Mouse (Mus musculus): ENCODE data around the gene 6430531B16Rik.

Gene 6430531B16Rik

GRCm38 (mm10) chr7:139978278-139978892, at the start of gene 6430531B16Rik:
Gene 6430531B16Rik (minus strand): TSS chr7:139978755.
- DNase-seq (ENCODE audit: low spot score in 2 of 2): peak; percentile 73 to 85

- peak in 1 of 2 experiments; percentile 8 for DNase-seq (ENCODE audit: low spot score in 2 of 2)
Measured at GRCm38 (mm10) chr7:140011336-140011735, 32.8 kb upstream of the 6430531B16Rik start.

- DNase-seq (ENCODE audit: low spot score in 2 of 2): peak; percentile 13 to 52
Measured at GRCm38 (mm10) chr7:140007781-140008180, 29.2 kb upstream of the 6430531B16Rik start.

- DNase-seq (ENCODE audit: low spot score in 2 of 2): peak; percentile 14 to 55
Measured at GRCm38 (mm10) chr7:140006861-140007611, 28.5 kb upstream of the 6430531B16Rik start.

GRCm38 (mm10) chr7:140004666-140005065, 26.1 kb upstream of the 6430531B16Rik start:
- peak; percentile 12 to 56 for DNase-seq (ENCODE audit: low spot score in 2 of 2)

- peak; percentile 17 to 52 for DNase-seq (ENCODE audit: low spot score in 2 of 2)
Measured at GRCm38 (mm10) chr7:140001086-140001740, 22.7 kb upstream of the 6430531B16Rik start.

GRCm38 (mm10) chr7:139998691-139999350, 20.3 kb upstream of the 6430531B16Rik start:
- DNase-seq (ENCODE audit: low spot score in 2 of 2): peak in 1 of 2 experiments; percentile 38

- DNase-seq (ENCODE audit: low spot score in 2 of 2): no peak
Measured at GRCm38 (mm10) chr7:139994676-139995075, 16.1 kb upstream of the 6430531B16Rik start.

GRCm38 (mm10) chr7:139994202-139994601, 15.6 kb upstream of the 6430531B16Rik start:
- no peak for DNase-seq (ENCODE audit: low spot score in 2 of 2)

GRCm38 (mm10) chr7:139993532-139993931, 15.0 kb upstream of the 6430531B16Rik start:
- DNase-seq (ENCODE audit: low spot score in 2 of 2): no peak

- DNase-seq (ENCODE audit: low spot score in 2 of 2): no peak
Measured at GRCm38 (mm10) chr7:139992406-139992805, 13.9 kb upstream of the 6430531B16Rik start, which contains the start of gene Adam8. Gene Adam8 (minus strand): TSS chr7:139992562.

- no peak for DNase-seq (ENCODE audit: low spot score in 2 of 2)
Measured at GRCm38 (mm10) chr7:139990864-139991394, 12.4 kb upstream of the 6430531B16Rik start.

GRCm38 (mm10) chr7:139988272-139988671, 9.7 kb upstream of the 6430531B16Rik start:
- DNase-seq (ENCODE audit: low spot score in 2 of 2): no peak

GRCm38 (mm10) chr7:139984505-139984904, 6.0 kb upstream of the 6430531B16Rik start:
- no peak for DNase-seq (ENCODE audit: low spot score in 2 of 2)

GRCm38 (mm10) chr7:139982058-139982457, 3.5 kb upstream of the 6430531B16Rik start:
- no peak for DNase-seq (ENCODE audit: low spot score in 2 of 2)

GRCm38 (mm10) chr7:139980778-139981177, 2.2 kb upstream of the 6430531B16Rik start:
- DNase-seq (ENCODE audit: low spot score in 2 of 2): no peak

- DNase-seq (ENCODE audit: low spot score in 2 of 2): no peak
Measured at GRCm38 (mm10) chr7:139979011-139979719, 610 bp upstream of the 6430531B16Rik start.

GRCm38 (mm10) chr7:139975471-139975870, 3.1 kb downstream of the 6430531B16Rik start:
- DNase-seq (ENCODE audit: low spot score in 2 of 2): no peak

GRCm38 (mm10) chr7:139974307-139974706, 4.2 kb downstream of the 6430531B16Rik start:
- DNase-seq (ENCODE audit: low spot score in 2 of 2): no peak

- DNase-seq (ENCODE audit: low spot score in 2 of 2): no peak
Measured at GRCm38 (mm10) chr7:139972923-139973331, 5.6 kb downstream of the 6430531B16Rik start.

- no peak for DNase-seq (ENCODE audit: low spot score in 2 of 2)
Measured at GRCm38 (mm10) chr7:139971436-139971835, 7.1 kb downstream of the 6430531B16Rik start.

Measured in urinary bladder, postnatal 4 days (tissue).